8 mouse cellular contexts compared by ENCODE assay signal in genomic region chr8:111732004-111732403, GRCm38 (mm10). TPM values are rescaled to one million over a fixed set of nuclear protein-coding genes. Genes with fewer than 3 reads are reported as not detected.
DNase-seq lines count a peak whose midpoint lies in the region; ATAC-seq and TF ChIP-seq lines count a peak whose summit lies in the region.

No protein-coding gene starts in this region.

- no peaks in the 10 kb centered on the region for H3K27me3 ChIP-seq in lung, embryonic 14.5 days (ENCODE audit: insufficient read depth, low read length)

- TF ChIP-seq CTCF in lung, embryonic 14.5 days (IDR thresholded peaks at IDR 0.05; ENCODE audit: low read depth) = no peak
- no peak for TF ChIP-seq CTCF in olfactory bulb, adult 2 months (IDR thresholded peaks at IDR 0.05; ENCODE audit: insufficient read depth, low read depth, low read length)

- H3K9ac ChIP-seq in lung, embryonic 14.5 days = peak overlapping the region; percentile 85

- peak; percentile 99 for DNase-seq in MN1 (ENCODE audit: low spot score)
- DNase-seq in cerebellum, adult 9-10 months = peak; percentile 92
- peak; percentile 90 for DNase-seq in forelimb bud, embryonic 11.5 days (ENCODE audit: low read depth, low spot score)
- DNase-seq in layer of hippocampus, adult 8-10 months (ENCODE audit: low spot score in 2 of 2) = peak; percentile 93 to 94
- DNase-seq in lung, embryonic 14.5 days = peak; percentile 99
- peak; percentile 63 to 69 for DNase-seq in thymus, adult 18-20 months

- under 1% methylated on average over 41 of the region's 41 CpGs for WGBS in lung, embryonic 14.5 days
- 1% methylated on average over 37 of the region's 41 CpGs for WGBS in olfactory bulb, adult 2 months

- ATAC-seq in hematopoietic stem cell, adult 5-6 weeks (replicated peaks in 1 of 2; ENCODE audit: insufficient read depth in 1 of 2, low FRiP score in 2 of 2, low TSS enrichment in 1 of 2, low read depth in 1 of 2, poor library complexity in 2 of 2, severe bottlenecking in 2 of 2) = peak; percentile 93 to 94
- ATAC-seq in lung, embryonic 14.5 days (ENCODE audit: insufficient read depth) = peak; percentile 93

- H3K4me2 ChIP-seq in lung, embryonic 14.5 days = peak overlapping the region; percentile 75

- no peaks in the 10 kb centered on the region for H3K9me3 ChIP-seq in lung, embryonic 14.5 days (ENCODE audit: low read depth, low read length)

- peak overlapping the region; percentile 91 for H3K27ac ChIP-seq in lung, embryonic 14.5 days (ENCODE audit: low read depth)
- H3K27ac ChIP-seq in olfactory bulb, adult 2 months (ENCODE audit: insufficient read depth, low read depth, low read length) = no peak overlapping the region

- no peak for TF ChIP-seq POLR2A in olfactory bulb, adult 2 months (IDR thresholded peaks at IDR 0.05; ENCODE audit: insufficient read depth, low read depth, low read length)

- no peaks in the 10 kb centered on the region for H3K36me3 ChIP-seq in lung, embryonic 14.5 days (ENCODE audit: insufficient read depth)

- peaks cover 61% of the 10 kb centered on the region for H3K4me1 ChIP-seq in lung, embryonic 14.5 days (ENCODE audit: insufficient read depth)
- H3K4me1 ChIP-seq in olfactory bulb, adult 2 months (ENCODE audit: control insufficient read depth, insufficient read depth, low read length) = peaks cover 27% of the 10 kb centered on the region

- peak overlapping the region; percentile 78 for H3K4me3 ChIP-seq in lung, embryonic 14.5 days (ENCODE audit: low read depth, low read length)
- peak overlapping the region; percentile 59 for H3K4me3 ChIP-seq in olfactory bulb, adult 2 months (ENCODE audit: insufficient read depth, low read depth, low read length)

RNA-seq across cellular contexts. Expression of gene Bcar1, which starts 11.6 kb away (rescaled TPM):
- total RNA-seq in hematopoietic stem cell, adult 5-6 weeks (2017) = 0.06 TPM in 1 of 2 replicates, not detected in the other
- 10 to 100 TPM; 58.8 to 73.3 (median 62.6) TPM for total RNA-seq in layer of hippocampus, adult 8-10 months (2022)
- polyA plus RNA-seq in lung, embryonic 14.5 days (2014; fragmentation: Nextera tagmentation; extraction: Ambion mirVana) = 54.5 and 56.3 TPM in 2 replicates
- polyA plus RNA-seq in olfactory bulb, adult 2 months (2012; ENCODE audit: insufficient read depth, insufficient read length, low replicate concordance, missing spikeins) = not detected in 2 replicates

RNA-seq across cellular contexts. Expression of gene Ctrb1, which starts 41.2 kb away (rescaled TPM):
- total RNA-seq in hematopoietic stem cell, adult 5-6 weeks (2017) = not detected in 2 replicates
- total RNA-seq in layer of hippocampus, adult 8-10 months (2022) = not detected
- polyA plus RNA-seq in lung, embryonic 14.5 days (2014; fragmentation: Nextera tagmentation; extraction: Ambion mirVana) = not detected in 2 replicates
- not detected in 2 replicates for polyA plus RNA-seq in olfactory bulb, adult 2 months (2012; ENCODE audit: insufficient read depth, insufficient read length, low replicate concordance, missing spikeins)

Comparison
In these comparisons a context has a peak if more than half of its experiments do, and no peak if none do; other contexts are left out.
1. RNA of gene Bcar1, which starts 11.6 kb away (total RNA-seq): 58.8 to 73.3 TPM in layer of hippocampus, adult 8-10 months; 0.06 TPM in hematopoietic stem cell, adult 5-6 weeks; every median in the first group is over 10 times any median in the second.
2. Peak in every context shown above with its lines, with median percentiles within 50 percentile points of each other: DNase-seq.